Mouse (Mus musculus): ENCODE results near the gene Fam129b. TPM values are rescaled to one million over a fixed set of nuclear protein-coding genes. Genes with fewer than 3 reads are reported as not detected.

The Fam129b gene
- 49.6 and 59.0 TPM in 2 replicates for polyA plus RNA-seq (2012; rRNA removed; ENCODE audit: low replicate concordance)

DNA sequence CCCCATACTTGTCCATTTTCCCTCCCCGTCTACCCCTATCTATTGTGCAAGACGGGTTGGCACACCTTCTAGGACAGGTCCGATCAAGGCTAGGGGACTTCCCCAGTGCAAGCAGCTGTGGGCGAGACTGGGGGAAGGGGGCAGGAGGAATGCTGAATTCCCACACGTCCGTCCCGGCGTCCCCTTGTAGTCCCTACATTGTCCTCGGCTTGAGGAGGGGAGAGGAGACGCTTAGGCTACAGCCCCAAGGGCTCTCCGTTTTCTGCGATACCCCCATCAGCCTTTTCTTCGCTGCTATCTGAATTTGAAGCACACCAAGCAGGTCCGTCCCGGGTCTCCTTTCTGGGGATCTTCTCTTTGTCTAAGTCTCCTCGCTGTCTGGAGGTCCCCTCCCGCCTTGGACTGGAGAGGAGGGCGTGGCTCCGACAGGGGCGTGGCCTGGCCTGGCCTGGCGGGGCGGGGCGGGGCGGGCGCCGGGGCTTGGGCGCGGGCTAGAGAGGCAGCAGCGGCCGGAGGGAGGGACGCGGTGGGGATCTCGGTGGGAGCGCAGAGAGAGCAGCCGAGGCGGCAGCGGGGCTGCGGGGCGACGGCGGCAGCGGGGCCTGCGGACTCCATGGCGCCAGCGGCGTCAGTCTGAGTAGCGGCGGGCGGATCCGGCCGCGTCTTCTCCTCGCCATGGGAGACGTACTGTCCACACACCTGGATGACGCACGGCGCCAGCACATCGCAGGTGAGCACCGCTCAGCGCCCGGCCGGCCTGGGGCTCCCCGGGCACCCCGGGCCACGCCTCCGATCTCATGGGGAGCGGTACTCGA lies at the start of gene Fam129b:
TSS of gene Fam129b (plus strand) at position 440 of the 815 bp plus-strand sequence.

DNA sequence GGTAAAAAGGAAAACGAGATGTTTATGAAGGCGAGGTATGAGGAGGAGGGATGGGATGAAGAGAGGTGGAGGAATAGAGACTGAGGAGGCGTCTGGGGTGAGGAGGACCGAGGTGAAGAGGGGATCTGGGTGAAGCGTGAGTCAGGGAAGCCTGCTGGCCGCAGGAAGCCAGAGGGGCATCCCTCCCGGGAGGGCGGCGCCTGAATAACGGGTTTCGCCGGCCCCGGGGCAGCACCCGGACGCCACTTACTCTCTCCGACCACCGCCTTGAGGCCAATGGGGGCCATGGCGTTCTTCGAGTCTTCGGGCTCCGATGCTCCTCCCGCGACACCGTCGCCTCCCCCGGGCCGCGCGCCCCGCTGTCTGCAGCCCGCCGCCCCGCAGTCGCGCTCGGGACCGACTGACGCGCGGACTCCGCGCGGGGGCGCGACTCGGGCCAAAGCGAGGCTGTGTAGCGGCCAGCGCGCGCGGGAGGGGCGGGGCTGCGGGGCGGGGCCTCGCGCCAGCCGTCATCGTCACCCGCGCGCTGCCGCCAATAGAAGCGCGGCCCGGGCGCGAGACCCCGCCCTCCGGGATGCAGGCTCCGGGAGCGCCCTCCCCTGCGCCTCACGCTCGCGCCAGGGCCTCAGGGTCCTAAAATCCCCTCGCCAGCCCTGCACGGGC lies 29.0 kb upstream of the Fam129b start, which contains the start of gene Stxbp1:
TSS of gene Stxbp1 (minus strand) at position 441 of the 663 bp plus-strand sequence.

DNA sequence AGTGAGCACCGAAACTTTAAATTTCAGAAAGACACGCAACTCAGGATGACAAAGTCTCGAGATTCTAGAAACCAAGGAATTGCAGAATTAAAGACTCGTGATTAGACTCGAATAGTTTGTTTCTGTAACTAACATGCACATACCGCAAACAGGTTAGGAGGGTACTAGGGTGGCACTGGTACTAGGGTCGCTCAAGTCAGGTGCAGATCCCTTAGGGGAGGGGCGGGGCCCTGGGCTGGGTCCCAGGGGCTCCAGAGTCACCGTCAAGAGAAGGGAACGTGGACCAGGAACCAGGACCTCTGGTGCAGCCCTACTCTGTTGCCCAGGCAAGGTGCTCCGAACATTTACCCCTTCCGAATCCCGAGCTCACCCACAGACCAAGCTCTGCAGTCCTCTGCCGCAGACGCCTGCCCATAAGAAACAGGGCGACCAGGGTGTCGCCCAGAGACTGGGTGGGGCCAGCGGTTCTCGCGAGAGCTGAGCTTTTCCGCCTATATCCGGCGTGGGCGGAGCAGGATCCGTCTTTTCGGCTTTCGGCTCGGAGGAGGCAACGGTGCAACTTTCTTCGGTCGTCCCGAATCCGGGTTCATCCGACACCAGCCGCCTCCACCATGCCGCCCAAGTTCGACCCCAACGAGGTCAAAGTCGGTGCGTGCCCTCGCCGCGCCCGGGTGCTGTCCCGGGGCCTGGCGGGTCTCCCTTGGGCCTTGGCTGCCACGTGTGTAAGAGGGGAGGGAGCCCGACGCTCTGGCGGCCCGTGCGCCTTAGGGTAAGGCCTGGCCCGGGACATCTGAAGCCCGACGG lies 85.5 kb downstream of the Fam129b start, which contains the start of the genes Rpl12 and Lrsam1:
TSS of gene Rpl12 (plus strand) at position 368 of the 804 bp plus-strand sequence.
TSS of gene Lrsam1 (minus strand) at position 423 of the 804 bp plus-strand sequence.

Other genes with a start within 250 kb of the Fam129b start
- 204 and 247 TPM in 2 replicates for gene Eng, start 229.5 kb upstream of the Fam129b start, polyA plus RNA-seq (2012; rRNA removed; ENCODE audit: low replicate concordance)
- 58.6 and 75.4 TPM in 2 replicates for gene Fpgs, start 172.0 kb upstream of the Fam129b start, polyA plus RNA-seq (2012; rRNA removed; ENCODE audit: low replicate concordance)
- gene Cdk9, start 163.0 kb upstream of the Fam129b start, polyA plus RNA-seq (2012; rRNA removed; ENCODE audit: low replicate concordance): 122 and 141 TPM in 2 replicates
- gene Sh2d3c, start 155.1 kb upstream of the Fam129b start, polyA plus RNA-seq (2012; rRNA removed; ENCODE audit: low replicate concordance): 70.1 and 122 TPM in 2 replicates
- not detected in 2 replicates for gene 6330409D20Rik, start 135.1 kb upstream of the Fam129b start, polyA plus RNA-seq (2012; rRNA removed; ENCODE audit: low replicate concordance)
- gene Tor2a, start 118.9 kb upstream of the Fam129b start, polyA plus RNA-seq (2012; rRNA removed; ENCODE audit: low replicate concordance): 65.6 and 109 TPM in 2 replicates
- 0.42 and 0.70 TPM in 2 replicates for gene Ttc16, start 100.5 kb upstream of the Fam129b start, polyA plus RNA-seq (2012; rRNA removed; ENCODE audit: low replicate concordance)
- 7.6 and 8.0 TPM in 2 replicates for gene Ptrh1, start 100.3 kb upstream of the Fam129b start, polyA plus RNA-seq (2012; rRNA removed; ENCODE audit: low replicate concordance)
- gene Cfap157, start 91.7 kb upstream of the Fam129b start, polyA plus RNA-seq (2012; rRNA removed; ENCODE audit: low replicate concordance): not detected in 2 replicates
- gene Stxbp1, start 28.9 kb upstream of the Fam129b start, polyA plus RNA-seq (2012; rRNA removed; ENCODE audit: low replicate concordance): 10.2 and 13.6 TPM in 2 replicates
- gene Rpl12, start 85.4 kb downstream of the Fam129b start, polyA plus RNA-seq (2012; rRNA removed; ENCODE audit: low replicate concordance): 293 and 419 TPM in 2 replicates
- gene Lrsam1, start 85.5 kb downstream of the Fam129b start, polyA plus RNA-seq (2012; rRNA removed; ENCODE audit: low replicate concordance): 18.9 and 26.2 TPM in 2 replicates
- gene Slc2a8, start 106.0 kb downstream of the Fam129b start, polyA plus RNA-seq (2012; rRNA removed; ENCODE audit: low replicate concordance): 47.6 and 142 TPM in 2 replicates

Data from mammary gland, adult 2 months (tissue).